Mouse (Mus musculus) midbrain, postnatal 0 days (tissue): Measurements from ENCODE around the gene Slc33a1. TPM values are rescaled to one million over a fixed set of nuclear protein-coding genes. Genes with fewer than 3 reads are reported as not detected.

Experiments
- ATAC-seq: fragments of 200-750 bp; cut with Nextera tagmentation; 2 replicates; pipeline ENCODE4 v1.8.0; 2017; ENCODE audit warnings: moderate number of reproducible peaks, mild to moderate bottlenecking, moderate TSS enrichment, moderate library complexity; ENCODE audit not compliant: low FRiP score
- DNase-seq: peaks from one replicate; pipeline ENCODE4 v3.0.0-alpha.2; 2015; ENCODE audit warnings: low spot score
- H3K27ac ChIP-seq: fragments of 300-500 bp; sonication (generic); 2 replicates; pipeline ENCODE4 v1.5.1; 2014; ENCODE audit warnings: low read depth, mild to moderate bottlenecking, low read length, mixed read lengths
- H3K27me3 ChIP-seq: fragments of 300-500 bp; sonication (generic); 2 replicates; pipeline ENCODE4 v1.6.1; 2014; ENCODE audit warnings: low read length, control low read depth, mixed read lengths; ENCODE audit not compliant: insufficient read depth
- H3K36me3 ChIP-seq: fragments of 300-500 bp; sonication (generic); 2 replicates; pipeline ENCODE4 v1.6.1; 2014; ENCODE audit warnings: low read length, control low read depth, mixed read lengths; ENCODE audit not compliant: insufficient read depth
- H3K4me1 ChIP-seq: fragments of 300-500 bp; sonication (generic); 2 replicates; pipeline ENCODE4 v1.6.1; 2014; ENCODE audit warnings: mild to moderate bottlenecking, control low read depth, antibody characterized with exemption, low read length, mixed read lengths; ENCODE audit not compliant: insufficient read depth
- H3K4me2 ChIP-seq: fragments of 300-500 bp; sonication (generic); 2 replicates; pipeline ENCODE4 v1.6.1; 2014; ENCODE audit warnings: low read depth, mild to moderate bottlenecking, low read length, mixed read lengths; ENCODE audit not compliant: poor library complexity, severe bottlenecking
- H3K4me3 ChIP-seq: fragments of 300-500 bp; sonication (generic); 2 replicates; pipeline ENCODE4 v1.5.1; 2014; ENCODE audit warnings: low read depth, mild to moderate bottlenecking, low read length, moderate library complexity
- H3K9ac ChIP-seq: fragments of 300-500 bp; sonication (generic); replicated peaks from 2 replicates; pipeline ENCODE4 v1.6.1; 2014; ENCODE audit warnings: mild to moderate bottlenecking, low read length, moderate library complexity, mixed read lengths; ENCODE audit not compliant: poor library complexity, severe bottlenecking
- H3K9me3 ChIP-seq: fragments of 300-500 bp; sonication (generic); 2 replicates; pipeline ENCODE4 v1.6.1; 2016; ENCODE audit warnings: low read length, control low read depth
- CTCF ChIP-seq: IDR thresholded peaks from 2 replicates; pipeline ENCODE4 v1.5.1; 2016; ENCODE audit warnings: antibody characterized with exemption, mild to moderate bottlenecking
- WGBS: fragments of 180-500 bp; shearing (Covaris S2); extraction: QIAGEN DNeasy Blood & Tissue Kit; methylation state at CpG from one replicate; pipeline ENCODE4 v1.1.7; 2014; 5-methylcytosine and 5-hydroxymethylcytosine counted together
- polyA plus RNA-seq: library from polyadenylated mRNA; unstranded; fragments of >200 nt; fragmentation: Nextera tagmentation; extraction: Ambion mirVana; gene quantifications from 2 replicates; pipeline ENCODE4 v1.2.1, GENCODE M21; 2015
- total RNA-seq: library from RNA; depleted of rRNA; stranded (reverse); fragments of >200 nt; gene quantifications from 2 replicates; pipeline ENCODE4 v1.2.3, GENCODE M21; 2014; rRNA removed

Slc33a1 gene
- total and polyA plus RNA-seq, 2 experiments from 2014 or later, result 15.7 to 54.5 TPM

DNA sequence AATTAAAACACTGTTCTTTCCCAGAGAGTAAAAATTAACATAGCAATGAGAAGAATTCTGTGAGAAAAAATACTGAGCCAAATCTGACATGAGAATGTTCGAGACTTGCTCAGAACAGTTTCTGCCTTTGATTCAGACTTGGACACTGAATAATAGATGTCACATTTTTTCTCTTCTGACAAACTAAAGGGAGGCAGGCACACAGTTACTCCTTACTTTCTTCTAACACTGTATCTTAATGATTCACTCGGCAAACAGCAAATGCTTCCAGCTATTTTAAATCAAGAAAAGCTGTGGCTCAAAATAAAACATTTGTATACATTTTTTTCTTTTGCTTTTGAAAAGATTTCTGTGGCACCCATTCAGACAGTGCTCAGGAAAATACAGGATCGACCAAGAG lies 72.4 kb downstream of the Slc33a1 start:
- H3K4me3 ChIP-seq, result no peak overlapping the region
- H3K27ac ChIP-seq, result no peak overlapping the region
- no peaks in the 10 kb centered on the region for H3K36me3 ChIP-seq
- no peak overlapping the region for H3K4me2 ChIP-seq
- no peak for DNase-seq
- H3K27me3 ChIP-seq, result no peaks in the 10 kb centered on the region
- no peak for TF ChIP-seq CTCF
- H3K9me3 ChIP-seq, result no peaks in the 10 kb centered on the region
- no peaks in the 10 kb centered on the region for H3K4me1 ChIP-seq
- no peak for ATAC-seq
- H3K9ac ChIP-seq, result no peak overlapping the region
- 37% methylated on average over 3 of the region's 3 CpGs for WGBS

Other genes with a start within 250 kb of the Slc33a1 start
- gene Plch1, start 65.3 kb downstream of the Slc33a1 start, total RNA-seq, result 19.2 and 23.5 TPM in 2 replicates
- 5.4 and 5.6 TPM in 2 replicates for gene Plch1, start 65.3 kb downstream of the Slc33a1 start, polyA plus RNA-seq
- 10.3 and 10.6 TPM in 2 replicates for gene E130311K13Rik, start 35.3 kb downstream of the Slc33a1 start, total RNA-seq
- gene E130311K13Rik, start 35.3 kb downstream of the Slc33a1 start, polyA plus RNA-seq, result 10.9 and 11.6 TPM in 2 replicates
- gene Gmps, start 11.3 kb upstream of the Slc33a1 start, total RNA-seq, result 40.9 and 57.9 TPM in 2 replicates
- 40.7 and 46.2 TPM in 2 replicates for gene Gmps, start 11.3 kb upstream of the Slc33a1 start, polyA plus RNA-seq
- gene Vmn2r1, start 116.8 kb upstream of the Slc33a1 start, total RNA-seq, result 0.49 and 0.85 TPM in 2 replicates
- 0.09 and 0.14 TPM in 2 replicates for gene Vmn2r1, start 116.8 kb upstream of the Slc33a1 start, polyA plus RNA-seq
- gene Vmn2r2, start 177.2 kb upstream of the Slc33a1 start, total RNA-seq, result 0.52 TPM in 1 of 2 replicates, not detected in the other
- gene Vmn2r2, start 177.2 kb upstream of the Slc33a1 start, polyA plus RNA-seq, result 0.04 TPM in 1 of 2 replicates, not detected in the other